Mouse (Mus musculus) kidney, adult 2 months (tissue): Measurements from ENCODE around the gene Ppm1f. TPM values are rescaled to one million over a fixed set of nuclear protein-coding genes. Genes with fewer than 3 reads are reported as not detected.

Experiments used
- DNase-seq: peaks from one replicate; pipeline ENCODE4 v3.0.0; 2021
- H3K27ac ChIP-seq: fragments of 200-500 bp; 2 replicates; pipeline ENCODE4 v1.5.1; 2012; ENCODE audit warnings: low read depth, low read length, control low read depth, inconsistent platforms; ENCODE audit not compliant: insufficient read depth
- H3K27me3 ChIP-seq: fragments of 200-500 bp; replicated peaks from 2 replicates; pipeline ENCODE4 v1.6.1; 2012; ENCODE audit warnings: mild to moderate bottlenecking, moderate library complexity, low read length, inconsistent platforms; ENCODE audit not compliant: control insufficient read depth, insufficient read depth
- H3K36me3 ChIP-seq: fragments of 200-500 bp; 2 replicates; pipeline ENCODE4 v1.6.1; 2012; ENCODE audit warnings: mild to moderate bottlenecking, moderate library complexity, low read length, inconsistent platforms; ENCODE audit not compliant: control insufficient read depth, insufficient read depth
- H3K4me1 ChIP-seq: fragments of 200-500 bp; 2 replicates; pipeline ENCODE4 v1.6.1; 2011; ENCODE audit warnings: low read length; ENCODE audit not compliant: control insufficient read depth, insufficient read depth
- H3K4me3 ChIP-seq: fragments of 200-500 bp; 2 replicates; pipeline ENCODE4 v1.5.1; 2011; ENCODE audit warnings: mild to moderate bottlenecking, low read depth, low read length, control low read depth; ENCODE audit not compliant: insufficient read depth
- CTCF ChIP-seq: fragments of 200-500 bp; conservative IDR thresholded peaks from 2 replicates; pipeline ENCODE4 v1.5.1; 2011; ENCODE audit warnings: low read depth, mild to moderate bottlenecking, control low read depth, low read length, moderate library complexity, mixed read lengths; ENCODE audit not compliant: insufficient read depth, insufficient read length
- POLR2A ChIP-seq: fragments of 200-500 bp; IDR thresholded peaks from one replicate; pipeline ENCODE4 v1.6.1; 2011; ENCODE audit warnings: low read depth, low read length, control low read depth
- WGBS: fragments of 180-500 bp; shearing (Covaris S2); methylation state at CpG from one replicate; pipeline ENCODE4 v1.1.7; 2018; 5-methylcytosine and 5-hydroxymethylcytosine counted together
- polyA plus RNA-seq: library from polyadenylated mRNA; depleted of rRNA; stranded (reverse); fragments of >200 nt; gene quantifications from 2 replicates; pipeline ENCODE4 v1.2.3, GENCODE M21; 2012; rRNA removed

Gene Ppm1f
- polyA plus RNA-seq, 1 experiment = 15.2 TPM

- Histone ChIP-seq H3K36me3 (no peaks in the 10 kb centered on the region), H3K4me1 (no peaks in the 10 kb centered on the region), H3K27ac (no peak overlapping the region), H3K4me3 (no peak overlapping the region), H3K27me3 (no peaks in the 10 kb centered on the region)
- no peak for DNase-seq
- whole genome bisulfite sequencing = 81% methylated on average over 3 of the region's 3 CpGs
- TF ChIP-seq CTCF (no peak), POLR2A (no peak)
Measured at GRCm38 (mm10) chr16:16930326-16930725, 34.1 kb downstream of the Ppm1f start.

DNA sequence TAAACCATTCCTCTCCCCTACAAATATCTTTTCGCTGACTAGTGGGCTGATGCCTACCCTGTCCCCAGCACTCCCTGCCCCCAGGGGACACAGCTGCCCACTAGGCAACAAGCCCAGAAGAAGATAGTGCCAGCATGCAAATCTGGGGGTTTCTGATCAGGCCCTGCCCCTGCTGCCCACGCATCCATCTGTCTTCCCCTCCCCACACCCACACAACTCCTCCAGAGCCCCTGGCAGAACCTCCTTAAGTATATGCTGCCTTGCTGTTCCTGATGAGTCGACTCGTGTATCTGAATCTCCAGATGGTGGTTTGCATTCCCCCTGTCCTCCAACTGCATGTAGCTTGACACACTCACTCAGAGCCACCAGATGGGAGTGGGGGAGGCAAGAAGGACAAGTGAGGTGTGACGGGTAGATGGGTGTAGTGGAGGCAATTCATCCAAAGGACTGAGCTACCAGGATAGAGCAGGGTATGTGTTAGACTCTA, 34.6 kb downstream of the Ppm1f start:
- Histone ChIP-seq H3K27ac (no peak overlapping the region), H3K4me1 (no peaks in the 10 kb centered on the region), H3K27me3 (no peaks in the 10 kb centered on the region), H3K4me3 (no peak overlapping the region), H3K36me3 (no peaks in the 10 kb centered on the region)
- TF ChIP-seq CTCF = no peak
- TF ChIP-seq POLR2A = no peak
- WGBS = 51% methylated on average over 5 of the region's 5 CpGs
- no peak for DNase-seq

DNA sequence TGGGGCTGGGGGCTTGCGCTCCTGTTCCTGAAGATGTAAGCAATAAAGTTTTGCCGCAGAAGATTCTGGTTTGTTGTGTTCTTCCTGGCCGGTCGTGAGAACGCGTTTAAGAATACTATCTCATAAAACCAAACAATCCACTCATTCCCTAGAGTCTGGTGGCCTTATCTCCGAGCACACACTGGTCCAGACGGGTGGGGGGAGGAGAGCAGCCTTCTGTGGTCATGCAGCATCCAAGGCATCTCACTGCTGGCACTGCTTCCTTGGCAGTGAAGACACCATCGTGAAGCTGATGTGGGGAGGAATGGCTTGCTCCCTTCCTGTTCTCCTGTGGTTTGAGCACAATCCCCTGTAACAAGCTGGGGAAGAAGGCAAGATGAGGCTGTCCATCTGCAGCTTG, 43.3 kb downstream of the Ppm1f start:
- Histone ChIP-seq H3K4me1 (no peaks in the 10 kb centered on the region), H3K27ac (no peak overlapping the region), H3K27me3 (no peaks in the 10 kb centered on the region), H3K4me3 (no peak overlapping the region), H3K36me3 (no peaks in the 10 kb centered on the region)
- DNase-seq = no peak
- WGBS = 96% methylated on average over 9 of the region's 9 CpGs
- TF ChIP-seq CTCF = no peak

DNA sequence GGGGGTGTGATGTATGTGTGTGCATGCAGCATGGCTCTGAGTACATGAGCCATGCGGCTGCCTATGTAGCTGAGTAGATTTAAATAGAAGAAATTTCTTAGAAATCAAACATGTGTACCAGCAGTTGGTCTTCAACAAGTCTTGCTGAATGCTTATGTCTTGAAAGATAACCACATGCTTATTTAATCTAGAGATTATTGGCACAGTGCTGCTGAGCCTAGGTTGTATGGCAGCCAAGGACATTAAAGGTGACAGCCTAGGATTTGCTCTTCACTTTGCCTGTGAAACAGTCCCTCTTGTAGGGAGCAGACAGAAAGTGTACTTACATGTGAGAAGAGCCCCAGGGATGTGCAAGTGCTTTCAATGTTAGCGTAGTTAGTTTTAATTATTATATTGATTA, 44.8 kb downstream of the Ppm1f start:
- no peaks in the 10 kb centered on the region for H3K36me3 ChIP-seq
- 99% methylated on average over 2 of the region's 2 CpGs for WGBS
- no peak for TF ChIP-seq CTCF
- TF ChIP-seq POLR2A = no peak

DNA sequence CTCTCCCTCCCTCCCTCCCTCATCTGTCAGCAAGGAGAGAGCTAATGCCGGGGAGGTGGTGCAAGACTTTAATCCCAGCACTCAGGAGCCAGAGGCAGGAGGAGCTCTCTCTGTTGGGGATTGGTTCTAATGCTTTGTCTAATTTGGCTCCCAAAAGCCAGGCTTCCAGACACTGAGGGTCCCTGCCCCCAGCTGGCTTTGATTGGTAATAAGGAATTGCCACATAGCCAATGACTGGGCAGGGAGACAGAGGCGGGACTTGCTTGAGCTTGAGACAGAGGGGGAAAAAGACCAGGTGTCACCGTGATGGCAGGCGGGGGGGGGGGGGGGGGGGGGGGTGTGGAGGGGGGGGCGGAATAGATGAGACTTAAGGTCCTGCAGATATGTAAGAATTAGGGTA, 62.3 kb downstream of the Ppm1f start:
- Histone ChIP-seq H3K27ac (no peak overlapping the region), H3K27me3 (no peaks in the 10 kb centered on the region), H3K4me3 (no peak overlapping the region), H3K36me3 (no peaks in the 10 kb centered on the region), H3K4me1 (no peaks in the 10 kb centered on the region)
- DNase-seq = no peak
- TF ChIP-seq CTCF (no peak), POLR2A (no peak)
- WGBS = 26% methylated on average over 4 of the region's 5 CpGs

More for the DNA sequence above, 44.8 kb downstream of the Ppm1f start:
- Histone ChIP-seq H3K27ac (no peak overlapping the region), H3K27me3 (no peaks in the 10 kb centered on the region), H3K4me1 (no peaks in the 10 kb centered on the region), H3K4me3 (no peak overlapping the region)
- no peak for DNase-seq

DNA sequence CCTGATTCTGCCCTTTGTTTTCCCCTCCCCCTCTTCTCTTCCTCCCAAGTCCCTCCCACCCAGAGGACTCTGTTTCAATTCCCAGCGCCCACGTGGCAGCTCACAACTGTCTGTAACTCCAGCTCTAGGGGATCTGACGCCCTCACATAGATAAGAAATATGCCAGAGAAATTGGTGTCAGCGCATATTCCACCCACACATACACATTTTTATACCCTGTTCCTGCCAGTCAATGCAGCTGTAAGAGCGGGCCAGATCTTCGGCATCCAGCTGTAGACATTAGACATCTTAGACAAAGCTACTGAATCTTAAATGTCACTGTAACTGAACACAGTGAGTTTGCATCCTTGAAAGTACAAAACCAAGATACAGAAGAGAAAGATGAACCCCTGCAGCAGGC, 63.6 kb downstream of the Ppm1f start:
- 91% methylated on average over 6 of the region's 6 CpGs for WGBS
- no peaks in the 10 kb centered on the region for H3K4me1 ChIP-seq
- H3K36me3 ChIP-seq = no peaks in the 10 kb centered on the region
- H3K27me3 ChIP-seq = no peaks in the 10 kb centered on the region
- TF ChIP-seq CTCF = no peak
- no peak for TF ChIP-seq POLR2A
- no peak overlapping the region for H3K4me3 ChIP-seq
- DNase-seq = no peak
- H3K27ac ChIP-seq = no peak overlapping the region

GRCm38 (mm10) chr16:16965149-16965548, 68.9 kb downstream of the Ppm1f start:
- Histone ChIP-seq H3K36me3 (no peaks in the 10 kb centered on the region), H3K4me3 (no peak overlapping the region), H3K27me3 (no peaks in the 10 kb centered on the region), H3K27ac (no peak overlapping the region), H3K4me1 (no peaks in the 10 kb centered on the region)
- no peak for TF ChIP-seq CTCF
- TF ChIP-seq POLR2A = no peak
- DNase-seq = no peak
- 74% methylated on average over 1 of the region's 1 CpGs for WGBS

DNA sequence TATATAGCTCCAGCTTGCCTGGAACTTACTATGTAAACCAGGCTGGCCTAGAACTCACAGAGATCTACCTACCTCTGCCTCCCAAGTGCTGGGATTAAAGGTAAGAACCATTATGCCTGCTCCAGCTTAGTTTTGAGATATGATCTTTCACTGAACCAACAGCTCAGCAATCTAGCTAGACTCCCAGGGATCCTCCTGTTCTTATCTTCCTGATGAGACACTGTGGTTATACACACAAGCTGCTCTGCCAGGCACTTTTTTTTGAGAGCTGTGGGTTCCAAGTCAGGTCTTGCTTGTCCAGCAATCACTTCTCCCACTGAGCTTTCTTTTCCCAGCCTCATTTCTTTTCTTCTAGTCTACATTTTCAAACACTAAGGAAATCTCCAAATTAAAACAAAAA, 70.0 kb downstream of the Ppm1f start:
- H3K27ac ChIP-seq = no peak overlapping the region
- H3K4me1 ChIP-seq = no peaks in the 10 kb centered on the region
- no peak for TF ChIP-seq POLR2A
- no peak for TF ChIP-seq CTCF
- no peaks in the 10 kb centered on the region for H3K36me3 ChIP-seq
- no peaks in the 10 kb centered on the region for H3K27me3 ChIP-seq
- no peak for DNase-seq
- no peak overlapping the region for H3K4me3 ChIP-seq

Other genes starting within 250 kb of the Ppm1f start
- gene Olfr19, start 220.1 kb upstream of the Ppm1f start, polyA plus RNA-seq = not detected in 2 replicates
- gene Spag6l, start 67.0 kb upstream of the Ppm1f start, polyA plus RNA-seq = 0.72 and 1.1 TPM in 2 replicates
- 0.27 and 0.30 TPM in 2 replicates for gene Igll1, start 32.5 kb upstream of the Ppm1f start, polyA plus RNA-seq
- 93.6 and 105 TPM in 2 replicates for gene Top3b, start 25.7 kb upstream of the Ppm1f start, polyA plus RNA-seq
- gene Vpreb1, start 25.6 kb upstream of the Ppm1f start, polyA plus RNA-seq = 15.2 and 15.7 TPM in 2 replicates
- gene Mapk1, start 86.9 kb downstream of the Ppm1f start, polyA plus RNA-seq = 58.2 and 61.6 TPM in 2 replicates
- 1.6 and 2.3 TPM in 2 replicates for gene Ypel1, start 173.2 kb downstream of the Ppm1f start, polyA plus RNA-seq
- gene Ppil2, start 214.8 kb downstream of the Ppm1f start, polyA plus RNA-seq = 88.5 and 89.6 TPM in 2 replicates
- 0.75 and 1.4 TPM in 2 replicates for gene 2610318N02Rik, start 228.7 kb downstream of the Ppm1f start, polyA plus RNA-seq
- 22.8 and 25.2 TPM in 2 replicates for gene Sdf2l1, start 235.9 kb downstream of the Ppm1f start, polyA plus RNA-seq
- gene Ydjc, start 248.2 kb downstream of the Ppm1f start, polyA plus RNA-seq = 7.5 and 8.5 TPM in 2 replicates